Mouse (Mus musculus) brain, embryonic 14.5 days (tissue): Measurements from ENCODE around the gene Cdkn1b.

Source experiments
- CTCF ChIP-seq: fragments of 200-500 bp; IDR thresholded peaks from 2 replicates; pipeline ENCODE4 v1.5.1; 2012; ENCODE audit warnings: inconsistent platforms, mild to moderate bottlenecking, moderate library complexity, borderline replicate concordance; ENCODE audit not compliant: insufficient read depth, insufficient read length; ENCODE audit errors: extremely low read depth
- POLR2A ChIP-seq: fragments of 200-500 bp; IDR thresholded peaks from 2 replicates; pipeline ENCODE4 v1.6.1; 2012; ENCODE audit warnings: mild to moderate bottlenecking, inconsistent platforms, borderline replicate concordance; ENCODE audit not compliant: poor library complexity, insufficient read depth, insufficient read length, severe bottlenecking; ENCODE audit errors: extremely low read depth

DNA sequence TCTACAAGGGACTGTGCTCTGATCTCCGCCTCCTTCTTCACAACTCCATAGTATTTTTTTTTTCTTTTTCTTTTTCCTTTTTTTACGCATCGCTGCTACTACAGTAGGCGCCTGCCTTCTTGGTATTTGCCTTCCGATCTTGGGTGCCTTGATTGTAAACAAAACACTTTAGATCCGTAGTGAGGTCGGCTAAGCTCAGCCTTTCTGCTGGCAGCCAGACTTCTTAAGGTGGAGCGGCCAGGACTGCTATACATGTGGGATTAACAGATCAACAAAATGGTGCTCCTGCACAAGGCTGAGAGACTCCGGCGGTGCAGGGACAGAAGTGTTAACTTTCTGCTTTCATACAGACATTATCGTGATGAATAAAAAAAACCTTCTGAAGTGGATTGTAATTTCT, 3.1 kb upstream of the Cdkn1b start:
- TF ChIP-seq CTCF (no peak), POLR2A (no peak)
